Mouse (Mus musculus): Measurements from ENCODE around the gene Selp.

- TF ChIP-seq CTCF (IDR thresholded peaks at IDR 0.05; ENCODE audit: control insufficient read depth, insufficient read depth, insufficient replicate concordance, low read depth, low read length) (no peak), POLR2A (IDR thresholded peaks at IDR 0.05; ENCODE audit: control insufficient read depth, low read depth, low read length) (no peak)
Observed at GRCm38 (mm10) chr1:164151387-164152088, 36.5 kb downstream of the Selp start, which contains the start of gene F5.

Data from testis, adult 2 months (tissue).